Mouse (Mus musculus) ES-E14 (cell line): Measurements from ENCODE around the gene Zc3h12a.

Source experiments
- CHD2 ChIP-seq: IDR thresholded peaks from 2 replicates; pipeline ENCODE4 v1.6.1; 2014; ENCODE audit warnings: mild to moderate bottlenecking, low read depth, low read length, inconsistent platforms
- HCFC1 ChIP-seq: IDR thresholded peaks from 2 replicates; pipeline ENCODE4 v1.6.1; 2012; ENCODE audit warnings: low read length, inconsistent platforms, borderline replicate concordance; ENCODE audit not compliant: insufficient read depth
- MAFK ChIP-seq: IDR thresholded peaks from 2 replicates; pipeline ENCODE4 v1.6.1; 2014; ENCODE audit warnings: mild to moderate bottlenecking, low read depth, low read length, inconsistent platforms; ENCODE audit not compliant: insufficient read depth
- ZC3H11A ChIP-seq: IDR thresholded peaks from 2 replicates; pipeline ENCODE4 v1.6.1; 2012; ENCODE audit warnings: low read depth, mild to moderate bottlenecking, inconsistent platforms, low read length, borderline replicate concordance
- ZNF384 ChIP-seq: IDR thresholded peaks from 2 replicates; pipeline ENCODE4 v1.6.1; 2012; ENCODE audit warnings: low read depth, low read length, inconsistent platforms

DNA sequence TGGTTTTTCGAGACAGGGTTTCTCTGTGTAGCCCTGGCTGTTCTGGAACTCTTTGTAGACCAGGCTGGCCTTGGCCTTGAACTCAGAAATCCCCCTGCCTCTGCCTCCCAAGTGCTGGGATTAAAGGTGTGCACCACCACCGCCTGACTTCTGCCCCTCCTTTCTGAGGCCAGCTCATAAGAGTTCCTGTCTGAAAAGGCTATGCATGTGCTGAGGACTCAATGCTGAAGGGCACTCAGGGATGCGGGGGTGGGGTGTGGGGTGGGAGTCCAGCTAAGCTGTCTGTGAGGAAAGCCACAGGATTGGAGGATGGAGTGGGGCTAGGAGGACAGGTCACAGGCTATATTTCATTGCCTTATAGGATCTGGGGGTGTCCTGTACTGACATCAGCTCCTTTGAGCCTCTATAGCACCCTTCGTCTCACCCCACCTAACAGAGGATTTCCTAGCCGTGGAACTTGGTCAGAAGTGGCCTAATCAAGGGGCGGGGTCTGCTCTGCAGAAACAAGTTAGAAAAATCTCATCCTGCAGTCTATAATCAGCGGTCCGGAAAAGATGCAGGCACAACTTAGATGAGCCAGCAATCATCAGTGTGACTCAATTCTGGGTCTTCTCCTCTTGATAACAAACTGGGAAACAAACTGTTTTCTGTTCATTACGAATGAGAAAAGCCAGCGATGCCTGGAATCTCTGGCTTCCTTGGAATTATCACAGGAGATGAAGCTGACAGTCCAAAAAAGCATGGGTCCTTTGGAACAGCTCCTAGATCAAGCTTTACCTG lies 7.6 kb upstream of the Zc3h12a start:
- TF ChIP-seq ZC3H11A (no peak), CHD2 (no peak), HCFC1 (no peak), ZNF384 (no peak), MAFK (no peak)
